Mouse (Mus musculus): ENCODE data around the gene Colgalt1. TPM values are rescaled to one million over a fixed set of nuclear protein-coding genes. Genes with fewer than 3 reads are reported as not detected.

Gene Colgalt1
- polyA plus RNA-seq (2014; fragmentation: Illumina TruSeq; extraction: RNeasy Lipid Tissue Mini Kit (QIAGEN cat#74804)): 73.2 TPM

GRCm38 (mm10) chr8:71610822-71611651 is at the start of gene Colgalt1:
Colgalt1 (plus strand) TSS chr8:71610998.

GRCm38 (mm10) chr8:71566501-71566900 is 44.3 kb upstream of the Colgalt1 start, which contains the start of gene Nxnl1:
Nxnl1 (minus strand) TSS chr8:71566601.

GRCm38 (mm10) chr8:71568387-71568937 is 42.3 kb upstream of the Colgalt1 start, which contains the start of gene Slc27a1:
Slc27a1 (plus strand) TSS chr8:71568882.

GRCm38 (mm10) chr8:71591471-71592373 is 19.1 kb upstream of the Colgalt1 start, which contains the start of gene Pgls:
Pgls (plus strand) TSS chr8:71592176.

GRCm38 (mm10) chr8:71597451-71597850 is 13.3 kb upstream of the Colgalt1 start, which contains the start of gene Fam129c:
Fam129c (plus strand) TSS chr8:71597648.

GRCm38 (mm10) chr8:71671549-71671965 is 60.8 kb downstream of the Colgalt1 start, which contains the start of gene Unc13a:
Unc13a (minus strand) TSS chr8:71671757.

Other genes with a start within 250 kb of the Colgalt1 start
- gene Use1, start 244.2 kb upstream of the Colgalt1 start, polyA plus RNA-seq (2014; fragmentation: Illumina TruSeq; extraction: RNeasy Lipid Tissue Mini Kit (QIAGEN cat#74804)): 1.5 TPM
- 1.2 TPM for gene Ocel1, start 239.7 kb upstream of the Colgalt1 start, polyA plus RNA-seq (2014; fragmentation: Illumina TruSeq; extraction: RNeasy Lipid Tissue Mini Kit (QIAGEN cat#74804))
- 1.3 TPM for gene Nr2f6, start 229.0 kb upstream of the Colgalt1 start, polyA plus RNA-seq (2014; fragmentation: Illumina TruSeq; extraction: RNeasy Lipid Tissue Mini Kit (QIAGEN cat#74804))
- 0.31 TPM for gene Ushbp1, start 215.2 kb upstream of the Colgalt1 start, polyA plus RNA-seq (2014; fragmentation: Illumina TruSeq; extraction: RNeasy Lipid Tissue Mini Kit (QIAGEN cat#74804))
- gene Babam1, start 214.1 kb upstream of the Colgalt1 start, polyA plus RNA-seq (2014; fragmentation: Illumina TruSeq; extraction: RNeasy Lipid Tissue Mini Kit (QIAGEN cat#74804)): 8.6 TPM
- gene Ankle1, start 205.0 kb upstream of the Colgalt1 start, polyA plus RNA-seq (2014; fragmentation: Illumina TruSeq; extraction: RNeasy Lipid Tissue Mini Kit (QIAGEN cat#74804)): 0.54 TPM
- gene Abhd8, start 147.3 kb upstream of the Colgalt1 start, polyA plus RNA-seq (2014; fragmentation: Illumina TruSeq; extraction: RNeasy Lipid Tissue Mini Kit (QIAGEN cat#74804)): 0.68 TPM
- 9.7 TPM for gene Mrpl34, start 146.0 kb upstream of the Colgalt1 start, polyA plus RNA-seq (2014; fragmentation: Illumina TruSeq; extraction: RNeasy Lipid Tissue Mini Kit (QIAGEN cat#74804))
- 3.4 TPM for gene Dda1, start 141.8 kb upstream of the Colgalt1 start, polyA plus RNA-seq (2014; fragmentation: Illumina TruSeq; extraction: RNeasy Lipid Tissue Mini Kit (QIAGEN cat#74804))
- gene Ano8, start 125.0 kb upstream of the Colgalt1 start, polyA plus RNA-seq (2014; fragmentation: Illumina TruSeq; extraction: RNeasy Lipid Tissue Mini Kit (QIAGEN cat#74804)): 1.00 TPM
- gene Gtpbp3, start 122.9 kb upstream of the Colgalt1 start, polyA plus RNA-seq (2014; fragmentation: Illumina TruSeq; extraction: RNeasy Lipid Tissue Mini Kit (QIAGEN cat#74804)): 1.3 TPM
- gene Plvap, start 99.2 kb upstream of the Colgalt1 start, polyA plus RNA-seq (2014; fragmentation: Illumina TruSeq; extraction: RNeasy Lipid Tissue Mini Kit (QIAGEN cat#74804)): 0.46 TPM
- gene Ccdc194, start 85.3 kb upstream of the Colgalt1 start, polyA plus RNA-seq (2014; fragmentation: Illumina TruSeq; extraction: RNeasy Lipid Tissue Mini Kit (QIAGEN cat#74804)): not detected
- 8.3 TPM for gene Bst2, start 73.5 kb upstream of the Colgalt1 start, polyA plus RNA-seq (2014; fragmentation: Illumina TruSeq; extraction: RNeasy Lipid Tissue Mini Kit (QIAGEN cat#74804))
- 0.66 TPM for gene Mvb12a, start 68.1 kb upstream of the Colgalt1 start, polyA plus RNA-seq (2014; fragmentation: Illumina TruSeq; extraction: RNeasy Lipid Tissue Mini Kit (QIAGEN cat#74804))
- 3.4 TPM for gene Tmem221, start 52.1 kb upstream of the Colgalt1 start, polyA plus RNA-seq (2014; fragmentation: Illumina TruSeq; extraction: RNeasy Lipid Tissue Mini Kit (QIAGEN cat#74804))
- 0.26 TPM for gene Nxnl1, start 44.4 kb upstream of the Colgalt1 start, polyA plus RNA-seq (2014; fragmentation: Illumina TruSeq; extraction: RNeasy Lipid Tissue Mini Kit (QIAGEN cat#74804))
- 4.7 TPM for gene Slc27a1, start 42.1 kb upstream of the Colgalt1 start, polyA plus RNA-seq (2014; fragmentation: Illumina TruSeq; extraction: RNeasy Lipid Tissue Mini Kit (QIAGEN cat#74804))
- gene Pgls, start 18.8 kb upstream of the Colgalt1 start, polyA plus RNA-seq (2014; fragmentation: Illumina TruSeq; extraction: RNeasy Lipid Tissue Mini Kit (QIAGEN cat#74804)): 0.17 TPM
- gene Fam129c, start 13.3 kb upstream of the Colgalt1 start, polyA plus RNA-seq (2014; fragmentation: Illumina TruSeq; extraction: RNeasy Lipid Tissue Mini Kit (QIAGEN cat#74804)): not detected
- gene Unc13a, start 60.8 kb downstream of the Colgalt1 start, polyA plus RNA-seq (2014; fragmentation: Illumina TruSeq; extraction: RNeasy Lipid Tissue Mini Kit (QIAGEN cat#74804)): not detected
- gene Jak3, start 65.3 kb downstream of the Colgalt1 start, polyA plus RNA-seq (2014; fragmentation: Illumina TruSeq; extraction: RNeasy Lipid Tissue Mini Kit (QIAGEN cat#74804)): not detected
- not detected for gene Insl3, start 78.2 kb downstream of the Colgalt1 start, polyA plus RNA-seq (2014; fragmentation: Illumina TruSeq; extraction: RNeasy Lipid Tissue Mini Kit (QIAGEN cat#74804))
- gene B3gnt3, start 90.8 kb downstream of the Colgalt1 start, polyA plus RNA-seq (2014; fragmentation: Illumina TruSeq; extraction: RNeasy Lipid Tissue Mini Kit (QIAGEN cat#74804)): 2.2 TPM
- not detected for gene Fcho1, start 114.7 kb downstream of the Colgalt1 start, polyA plus RNA-seq (2014; fragmentation: Illumina TruSeq; extraction: RNeasy Lipid Tissue Mini Kit (QIAGEN cat#74804))

Data from ovary, adult 10 weeks (tissue).